Mouse (Mus musculus) embryo, embryonic 10.5 days (tissue): ENCODE data around the gene Aff4.
"Not testable (repeated sequence)": the region's sequence is repeated elsewhere in the genome, so short reads cannot be mapped to it uniquely, and the experiment has no call there.

ENCODE experiments used
- DNase-seq: peaks from one replicate; pipeline ENCODE4 v3.0.0-alpha.2; 2015; ENCODE audit warnings: low spot score

Gene Aff4

DNA sequence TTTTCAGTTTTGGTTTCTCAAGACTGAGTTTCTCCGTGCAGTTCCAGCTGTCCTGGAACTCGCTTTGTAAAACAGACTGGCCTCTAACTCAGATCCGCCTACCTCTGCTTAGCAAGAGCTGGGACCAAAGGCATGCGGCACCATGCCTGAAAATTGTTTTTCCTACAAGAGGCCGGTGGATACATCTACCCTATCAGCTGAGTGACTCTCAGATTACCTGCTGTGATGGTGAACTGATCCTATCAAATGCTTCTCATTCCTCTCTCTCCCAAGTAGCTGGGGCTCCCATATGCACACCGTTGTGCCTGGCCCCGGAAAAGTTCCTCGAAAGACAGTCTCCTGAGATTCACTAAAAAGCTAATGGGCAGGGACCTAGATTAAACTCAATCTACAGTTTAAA lies 12.9 kb upstream of the Aff4 start:
- DNase-seq = no peak

DNA sequence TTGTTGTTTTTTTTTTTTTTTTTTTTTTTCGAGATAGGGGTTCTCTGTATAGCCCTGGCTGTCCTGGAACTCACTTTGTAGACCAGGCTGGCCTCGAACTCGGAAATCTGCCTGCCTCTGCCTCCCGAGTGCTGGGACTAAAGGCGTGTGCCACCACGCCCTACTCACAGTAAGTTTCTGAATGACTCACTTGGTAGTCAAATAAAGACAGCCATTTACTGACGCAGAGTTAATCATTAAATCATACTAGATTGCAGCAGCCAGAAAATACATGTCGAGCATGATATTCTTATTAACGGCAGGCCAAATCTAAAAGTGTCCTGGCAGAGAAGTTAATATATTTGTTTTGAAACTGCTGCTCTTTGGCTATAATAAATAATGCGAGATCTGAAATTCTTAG lies 9.6 kb upstream of the Aff4 start:
- not testable (repeated sequence) for DNase-seq

DNA sequence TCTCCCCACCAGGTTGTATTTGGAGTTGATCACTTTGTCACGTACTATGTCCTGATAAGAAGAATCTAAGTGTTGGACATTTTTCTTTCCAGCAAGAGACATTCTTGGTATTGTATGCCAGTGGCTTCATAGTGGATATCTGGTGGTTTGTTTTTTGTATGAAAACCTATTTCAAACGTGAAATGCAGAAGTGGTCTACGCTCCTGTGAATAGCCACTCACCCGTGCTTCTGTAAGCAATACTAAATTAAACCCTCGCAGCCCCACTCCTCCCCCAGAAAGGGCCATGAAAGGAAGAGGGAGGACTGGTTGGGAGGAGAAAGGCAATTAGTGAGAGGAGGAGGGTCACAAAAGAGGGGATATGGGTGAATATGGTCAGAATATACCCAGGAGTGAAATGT lies 7.9 kb upstream of the Aff4 start:
- no peak for DNase-seq

DNA sequence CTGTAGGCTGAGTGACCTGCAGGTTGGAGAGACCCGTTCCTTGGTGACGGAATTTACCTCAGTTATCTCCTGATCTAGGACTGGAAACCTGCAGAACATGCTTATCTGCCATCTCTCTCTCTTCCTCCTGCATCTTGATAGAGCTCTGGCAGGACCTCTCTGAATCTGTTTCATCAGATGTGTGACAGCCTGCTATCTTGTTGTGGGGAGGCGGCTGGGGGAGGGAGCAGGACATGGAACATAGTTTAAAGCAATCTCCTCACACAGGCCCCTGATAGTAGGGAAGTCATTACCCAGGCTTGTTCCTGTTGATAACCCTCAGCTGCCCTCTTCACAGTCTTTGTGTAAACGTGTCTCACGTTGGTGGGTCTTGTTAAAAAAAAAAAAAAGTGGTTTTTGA lies 5.3 kb upstream of the Aff4 start:
- DNase-seq = no peak

DNA sequence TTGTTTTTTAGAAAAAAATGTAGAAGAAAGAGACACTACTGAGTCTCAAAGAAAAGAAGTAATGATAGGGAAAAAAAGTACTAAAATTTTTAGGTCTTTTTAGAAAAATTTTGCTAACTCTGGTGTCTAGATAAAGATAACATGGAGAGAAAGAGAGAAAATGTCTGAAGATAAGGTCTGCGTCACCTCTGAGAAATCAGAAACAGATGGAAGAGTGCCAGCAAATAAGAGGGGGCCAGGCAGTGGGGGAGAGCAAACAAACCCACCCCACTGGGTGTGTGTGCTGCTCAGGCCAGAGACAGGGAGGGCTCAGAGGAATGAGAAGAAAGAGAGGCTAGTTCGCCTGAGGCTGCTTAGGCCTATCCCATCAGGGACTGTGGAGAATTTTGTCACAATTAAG lies 4.9 kb upstream of the Aff4 start:
- DNase-seq = peak; percentile 27

DNA sequence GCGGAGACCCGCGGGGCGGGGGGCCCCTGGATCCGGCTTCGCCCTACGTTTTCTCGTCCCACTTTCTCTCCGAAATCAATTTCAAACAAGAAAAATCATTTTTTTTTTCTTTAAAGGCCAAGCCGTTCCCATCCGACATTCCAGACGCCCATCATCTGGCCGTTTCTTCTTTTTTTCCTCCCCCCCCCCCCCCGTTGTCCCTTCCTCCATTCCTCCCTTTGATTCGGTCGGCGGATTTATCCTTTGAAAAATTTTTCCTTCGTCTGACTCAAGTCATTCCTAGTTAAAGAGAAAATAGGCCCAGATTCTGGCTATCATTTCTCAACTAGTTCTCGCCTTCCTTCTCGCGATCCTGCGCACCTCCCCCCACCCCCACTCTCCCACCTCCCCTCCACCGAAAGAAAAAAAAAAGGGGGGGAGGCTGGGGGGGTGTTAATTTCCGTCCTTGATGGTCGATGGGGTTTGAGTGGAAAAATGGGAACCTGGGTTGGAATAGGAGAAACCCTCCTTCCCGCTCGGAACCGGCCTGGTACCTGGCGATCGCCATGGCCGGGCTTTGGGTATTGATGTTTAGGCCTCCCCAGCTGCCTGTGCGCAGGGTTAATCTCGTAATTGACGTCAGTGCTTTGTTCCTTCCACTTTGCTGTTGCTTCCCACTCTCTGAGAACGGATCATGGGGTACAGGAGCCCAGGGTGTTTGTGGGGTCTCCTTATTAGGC lies 750 bp downstream of the Aff4 start:
- peak; percentile 82 for DNase-seq

DNA sequence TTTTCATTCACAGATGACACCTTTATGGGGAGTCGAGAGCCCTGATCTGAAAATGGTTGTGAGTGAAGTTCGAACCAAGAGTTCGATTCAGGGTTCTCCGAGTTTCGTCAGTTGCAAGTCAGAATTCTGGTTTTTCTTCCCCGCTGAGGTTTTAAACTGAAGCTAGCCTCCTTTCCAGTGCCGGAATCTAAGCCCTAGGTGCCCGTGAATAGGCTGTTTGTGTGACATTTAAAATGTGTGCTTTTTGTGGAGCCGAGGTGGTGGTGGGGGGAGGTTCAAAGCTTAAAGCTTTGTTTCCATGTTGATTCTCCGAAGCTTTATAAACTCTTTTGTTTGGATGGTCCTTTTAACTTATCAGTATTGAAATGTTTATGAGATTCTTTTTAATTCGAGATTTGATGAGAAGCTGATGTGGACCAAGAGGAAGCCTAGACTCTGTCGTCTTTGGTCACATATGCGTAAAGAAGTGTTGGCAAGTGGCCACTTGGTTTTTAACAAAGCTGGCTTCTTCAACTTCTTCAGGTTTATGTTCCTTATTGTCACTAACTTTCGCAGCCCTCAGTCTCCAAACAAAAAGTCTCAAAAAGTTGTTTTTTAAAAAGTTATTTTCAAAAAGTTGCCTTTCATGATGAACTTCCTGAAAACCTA lies 1.4 kb downstream of the Aff4 start:
- no peak for DNase-seq

DNA sequence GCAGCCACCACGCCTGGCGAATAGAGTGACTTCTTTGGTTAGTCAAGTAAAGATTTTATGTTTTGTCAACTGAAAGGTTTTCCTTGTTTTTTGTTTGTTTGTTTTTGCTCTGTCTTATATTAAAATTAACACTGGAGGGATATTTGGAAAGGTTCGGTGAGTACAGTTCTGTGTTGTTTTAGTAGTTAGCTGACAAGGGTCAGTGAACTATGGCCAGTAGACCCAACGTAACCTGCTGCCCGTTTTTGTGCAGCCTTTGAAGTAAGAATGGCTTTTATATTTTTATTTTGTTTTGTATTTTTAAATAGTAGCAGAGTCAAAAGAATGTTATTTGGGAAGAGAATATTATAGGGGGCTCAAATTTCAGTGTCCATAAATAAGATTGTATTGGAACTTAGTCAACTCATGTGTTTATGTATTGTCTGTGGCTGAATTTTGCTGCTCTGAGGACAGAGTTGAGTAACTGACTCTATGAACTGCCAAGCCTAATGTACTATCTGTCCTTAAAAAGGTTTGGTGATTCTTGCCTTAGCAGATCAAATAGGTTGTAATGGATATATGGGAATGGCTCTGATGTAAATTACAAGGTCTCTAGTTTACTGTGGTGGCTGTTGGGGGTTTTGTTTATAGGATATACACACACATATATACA lies 8.0 kb downstream of the Aff4 start:
- DNase-seq = no peak

DNA sequence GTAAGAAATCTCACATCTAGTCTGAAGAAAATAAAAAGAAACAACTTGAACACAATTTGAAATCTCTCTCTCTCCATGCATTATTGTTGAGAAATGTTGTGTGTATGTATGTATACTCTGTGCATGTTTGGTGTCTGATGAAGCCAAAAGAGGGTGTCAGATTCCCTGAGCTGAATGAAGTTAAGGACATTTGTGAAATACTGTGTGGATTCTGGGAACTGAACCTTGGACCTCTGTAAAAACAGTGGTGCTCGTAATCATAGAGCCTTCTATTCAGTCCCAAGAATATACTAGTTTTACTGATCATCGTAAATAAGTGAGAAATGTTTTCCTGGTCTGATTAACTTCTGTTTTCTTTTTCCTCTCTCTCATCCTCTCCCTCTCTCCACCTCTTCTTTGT lies 16.4 kb downstream of the Aff4 start:
- no peak for DNase-seq

DNA sequence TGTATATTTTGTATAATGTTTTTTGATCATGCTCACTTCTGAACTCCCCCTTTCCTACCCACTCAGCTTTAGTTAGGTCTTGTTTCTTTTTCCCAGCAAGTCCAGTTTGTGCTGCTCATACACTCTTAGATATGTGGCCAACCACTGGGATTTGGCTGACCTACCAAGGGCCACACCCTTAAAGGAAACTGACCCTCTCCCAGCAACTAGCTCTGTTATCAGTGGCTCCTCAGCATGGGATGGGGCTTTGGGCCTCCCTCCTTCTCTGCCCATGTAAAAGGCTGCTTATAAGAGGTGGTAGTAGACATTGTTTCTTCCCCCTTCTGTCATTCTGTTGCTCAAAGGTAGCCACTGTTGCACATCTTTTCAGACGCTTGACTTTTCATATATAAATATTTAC lies 28.3 kb downstream of the Aff4 start:
- no peak for DNase-seq

DNA sequence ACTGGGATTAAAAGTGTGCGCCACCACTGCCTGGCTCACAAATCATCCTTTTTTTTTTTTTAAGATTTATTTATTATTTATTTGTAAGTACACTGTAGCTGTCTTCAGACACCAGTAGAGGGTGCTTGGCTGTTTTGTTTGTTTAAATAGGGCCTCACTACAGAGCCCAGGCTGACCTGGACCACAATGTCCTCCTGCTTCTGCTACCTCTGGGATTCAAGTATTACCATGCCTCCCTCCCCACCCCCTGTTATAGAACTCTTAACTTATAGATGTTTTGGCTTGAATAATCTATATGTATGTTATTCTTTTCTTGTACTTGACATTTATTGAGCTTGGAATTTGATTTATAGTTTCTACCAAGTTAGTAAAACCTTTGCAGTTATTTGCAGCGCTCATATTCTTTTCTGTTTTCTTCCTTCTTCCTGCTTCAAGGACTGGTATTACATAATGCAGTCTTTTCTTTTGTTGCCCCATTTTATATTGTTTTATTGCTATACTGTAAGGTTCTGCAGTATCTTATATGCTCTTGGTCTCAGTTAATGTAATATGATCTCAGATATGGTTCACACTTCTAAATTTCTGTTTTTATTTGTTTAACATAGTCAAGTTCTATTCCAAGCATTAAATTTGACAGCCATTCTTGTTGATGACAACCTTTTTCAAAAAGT lies 33.3 kb downstream of the Aff4 start:
- DNase-seq = no peak

DNA sequence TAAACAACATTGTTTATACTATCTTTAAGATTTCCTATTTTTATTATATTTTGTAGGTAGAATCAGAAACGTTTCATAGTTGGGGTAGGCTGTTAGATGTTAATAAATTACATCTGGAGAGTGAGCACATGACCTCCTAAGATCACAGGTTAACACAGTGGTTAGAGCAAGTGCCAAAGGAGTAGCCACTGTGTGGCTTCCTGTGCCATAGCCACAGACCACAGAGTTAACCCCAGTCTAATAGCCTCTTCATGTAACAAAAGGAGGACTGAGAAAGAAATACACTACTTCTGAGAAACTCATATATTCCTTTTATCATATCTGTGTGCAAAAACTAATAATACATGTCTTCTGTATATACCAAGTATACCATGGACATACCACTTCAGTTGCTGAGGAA lies 43.2 kb downstream of the Aff4 start:
- DNase-seq = no peak

DNA sequence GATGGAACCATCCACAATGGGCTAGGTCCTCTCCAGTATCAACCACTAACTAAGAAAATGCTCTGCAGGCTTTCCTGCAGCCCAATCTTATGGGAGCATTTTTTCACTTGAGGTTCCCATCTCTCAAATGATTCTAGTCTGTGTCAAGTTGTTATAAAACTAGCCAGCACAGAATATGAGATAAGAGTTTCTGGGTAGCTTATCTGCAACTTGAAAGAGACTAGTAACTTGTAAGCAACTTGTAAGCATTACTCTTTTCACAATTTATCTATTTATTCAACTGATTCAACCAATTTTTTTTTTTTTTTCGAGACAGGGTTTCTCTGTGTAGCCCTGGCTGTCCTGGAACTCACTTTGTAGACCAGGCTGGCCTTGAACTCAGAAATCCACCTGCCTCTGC lies 53.0 kb downstream of the Aff4 start:
- DNase-seq = no peak

DNA sequence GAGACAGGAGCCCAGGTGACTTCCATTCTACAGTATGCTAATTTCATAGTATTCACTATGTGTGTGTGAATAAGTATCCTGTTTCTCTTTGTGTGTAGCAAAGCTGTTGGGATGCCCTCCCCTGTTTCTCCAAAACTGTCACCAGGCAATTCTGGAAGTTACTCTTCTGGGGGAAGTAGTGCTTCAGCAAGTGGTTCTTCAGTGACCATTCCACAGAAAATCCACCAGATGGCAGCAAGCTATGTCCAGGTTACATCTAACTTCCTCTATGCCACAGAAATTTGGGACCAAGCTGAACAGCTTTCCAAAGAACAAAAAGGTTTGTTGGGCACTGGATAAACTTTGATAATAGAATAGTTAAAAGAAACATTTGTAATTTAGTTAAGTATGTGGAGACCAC lies 61.1 kb downstream of the Aff4 start:
- DNase-seq = peak; percentile 61

DNA sequence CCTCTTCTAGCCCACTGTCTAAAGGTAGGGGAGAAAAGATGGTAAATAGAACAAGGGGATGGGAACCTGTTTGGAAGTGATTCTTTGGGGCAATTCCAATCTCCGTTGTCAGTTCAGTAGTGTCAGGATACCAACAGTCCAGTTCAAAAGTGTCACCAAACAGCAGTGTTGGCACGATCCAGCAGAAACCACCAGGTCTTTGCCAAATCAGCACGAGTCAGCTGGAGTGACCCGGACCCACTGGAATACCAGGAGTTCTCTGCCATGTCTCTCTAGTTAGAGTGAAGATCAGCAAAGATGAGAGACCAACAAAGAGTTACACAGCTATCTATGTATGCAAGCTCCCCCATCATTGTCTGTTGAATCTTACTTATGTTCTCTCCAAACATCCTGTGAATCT lies 63.2 kb downstream of the Aff4 start:
- DNase-seq = no peak

DNA sequence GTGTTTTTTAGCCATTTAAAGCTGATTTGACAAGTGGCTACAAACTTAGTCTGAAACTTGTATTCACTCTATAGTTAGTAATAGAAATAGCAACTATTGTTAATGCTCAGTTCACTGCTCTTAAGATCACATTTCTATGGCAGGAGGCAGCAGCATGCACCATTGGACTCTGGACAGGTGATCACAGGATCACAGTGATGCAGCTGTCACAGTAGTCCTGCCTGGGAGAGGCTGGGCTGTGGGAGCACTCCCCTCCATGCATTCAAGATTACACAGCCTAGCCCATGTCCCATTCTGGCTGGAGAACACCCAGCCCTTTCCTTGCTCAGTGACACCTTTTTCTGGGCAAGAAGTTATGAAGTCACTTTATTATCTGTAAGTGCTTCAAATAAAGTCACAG lies 67.4 kb downstream of the Aff4 start:
- DNase-seq = no peak

DNA sequence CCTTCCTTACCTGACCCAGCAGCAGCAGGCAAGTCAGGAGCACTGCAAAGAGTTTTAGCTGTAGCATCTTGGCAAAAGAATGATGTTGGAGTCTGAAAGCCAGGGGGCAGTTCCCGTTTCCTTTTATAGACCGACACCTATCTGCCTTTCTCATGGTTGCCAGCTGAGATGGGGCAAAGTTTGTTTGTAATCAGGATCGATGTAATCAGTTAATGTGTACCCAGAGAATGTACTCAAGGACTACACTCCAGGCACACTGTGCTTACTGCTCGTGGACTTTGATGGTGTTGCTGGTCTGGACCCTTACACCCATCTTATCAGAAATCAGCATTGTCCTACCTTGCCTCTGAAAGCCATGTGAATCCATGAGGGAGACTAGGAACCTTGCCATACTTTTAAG lies 72.4 kb downstream of the Aff4 start, which contains the start of gene Leap2:
Gene Leap2 (minus strand): TSS at position 135 of the 400 bp plus-strand sequence.
- no peak for DNase-seq

DNA sequence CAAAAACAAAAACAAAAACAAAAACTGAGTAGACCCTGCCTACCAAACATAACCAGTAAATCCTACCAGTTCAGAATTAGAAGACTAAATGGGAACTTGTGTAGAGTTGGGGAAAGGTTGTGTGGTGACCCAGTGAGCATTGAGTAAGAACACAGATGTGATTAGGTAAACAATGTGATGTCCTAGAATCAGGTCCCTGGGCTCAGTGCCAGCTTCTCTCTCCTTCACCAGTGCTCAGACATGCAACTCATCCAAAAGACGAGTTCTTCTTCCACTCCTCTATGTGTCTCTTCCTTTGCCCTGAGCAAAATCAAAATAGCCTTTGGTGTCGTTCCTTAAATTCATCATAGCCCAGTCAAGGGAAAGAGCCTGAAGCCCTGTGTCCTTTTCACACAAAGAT lies 74.2 kb downstream of the Aff4 start:
- DNase-seq = no peak

DNA sequence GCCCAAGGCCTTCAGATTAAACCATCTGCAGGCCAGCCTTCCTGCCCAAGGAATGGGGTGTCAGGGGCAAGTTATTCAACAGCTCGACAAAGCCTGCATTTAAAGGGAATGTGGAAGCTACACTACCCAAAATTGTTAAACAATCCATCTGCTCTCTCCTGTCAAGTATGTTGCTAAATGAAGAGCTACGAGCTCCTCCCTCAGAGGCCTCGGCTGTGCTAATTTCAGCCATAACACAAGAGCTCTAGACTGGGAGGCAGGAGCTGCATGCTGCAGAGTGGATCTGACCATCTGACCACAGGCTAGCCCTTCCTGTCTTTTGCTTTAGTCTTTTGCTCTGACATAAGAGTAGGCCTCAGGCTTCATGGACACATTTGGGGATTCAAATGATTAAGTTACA lies 74.6 kb downstream of the Aff4 start:
- no peak for DNase-seq

DNA sequence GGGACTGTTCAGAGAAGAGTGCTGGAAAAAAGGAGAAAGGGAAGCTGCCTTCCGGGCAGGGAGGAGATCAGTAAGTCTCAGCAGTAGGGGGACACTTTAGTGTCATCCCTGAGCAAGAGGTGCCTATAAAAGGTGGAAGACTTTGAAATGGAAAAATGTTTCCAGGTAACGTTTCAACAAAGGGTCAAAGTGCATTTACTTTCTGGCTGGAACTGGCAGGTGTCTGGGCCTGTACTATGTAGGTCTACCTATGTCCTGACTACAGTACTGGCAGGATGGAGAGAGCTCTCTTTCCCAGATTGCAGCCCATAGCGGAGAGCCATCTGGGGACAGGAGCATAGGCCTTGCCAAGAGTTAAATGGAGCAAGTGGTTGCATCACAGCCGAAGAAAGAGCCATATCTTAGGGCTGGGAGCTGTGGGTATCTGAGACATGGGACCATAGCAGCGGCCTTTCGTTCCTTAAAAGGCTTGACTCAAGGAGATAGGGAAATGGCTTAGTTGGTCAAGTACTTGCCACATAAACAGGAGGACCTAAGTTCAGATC lies 75.2 kb downstream of the Aff4 start:
- no peak for DNase-seq

DNA sequence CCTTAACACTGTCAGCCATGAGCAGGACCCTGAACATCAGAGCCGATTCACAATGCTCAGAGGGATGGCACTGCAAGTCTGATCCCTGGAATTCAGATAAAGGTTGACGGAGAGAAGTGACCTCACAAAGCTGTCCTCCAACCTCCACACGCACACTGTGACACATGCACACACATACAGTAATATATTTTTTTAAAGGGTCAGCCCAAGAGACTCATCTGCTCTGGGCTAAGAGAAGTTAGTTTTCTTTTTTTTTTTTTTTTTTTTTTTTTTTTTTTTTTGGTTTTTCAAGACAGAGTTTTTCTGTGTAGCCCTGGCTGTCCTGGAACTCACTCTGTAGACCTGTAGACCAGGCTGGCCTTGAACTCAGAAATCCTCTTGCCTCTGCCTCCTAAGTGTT lies 76.3 kb downstream of the Aff4 start:
- not testable (repeated sequence) for DNase-seq

DNA sequence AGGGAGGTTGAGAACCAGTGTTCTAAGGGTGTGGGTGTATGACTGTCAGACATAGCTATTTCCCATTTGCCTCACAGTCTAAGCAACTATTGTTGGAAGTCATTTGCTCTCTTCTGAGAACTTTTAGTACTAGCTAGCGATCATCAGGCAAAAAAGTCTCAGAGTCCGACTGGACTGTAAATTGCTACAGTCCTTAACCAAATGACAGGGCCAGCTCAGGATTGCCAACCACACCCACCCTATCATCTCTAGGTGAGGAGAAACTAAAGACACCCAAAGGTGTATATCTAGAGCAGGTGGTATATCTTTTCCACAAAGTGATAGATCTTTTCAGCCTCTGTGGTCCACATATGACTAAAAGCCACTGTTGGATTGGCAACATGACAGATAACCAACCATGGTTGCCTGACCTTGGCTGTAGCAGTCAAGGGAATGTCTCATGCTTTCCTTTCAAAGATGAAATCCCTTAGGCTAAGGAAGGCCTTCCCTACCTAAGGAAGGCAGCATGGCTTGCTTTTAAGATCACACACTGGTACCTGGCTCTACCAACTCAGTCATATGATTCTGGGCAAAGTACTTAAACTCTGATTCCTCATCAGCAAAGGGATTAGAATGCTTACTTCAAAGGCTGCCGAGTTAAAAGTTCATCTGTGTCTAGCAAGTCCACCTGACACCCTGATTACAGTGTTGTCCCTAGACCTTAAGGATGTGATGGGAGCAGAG lies 77.5 kb downstream of the Aff4 start:
- DNase-seq = no peak
